Mouse (Mus musculus) MN1 (cell line): ENCODE results near the gene Plekhg1.

ENCODE experiments used
- DNase-seq: peaks from one replicate; pipeline ENCODE4 v3.0.0-alpha.2; 2016; ENCODE audit warnings: low spot score

Plekhg1 gene

DNA sequence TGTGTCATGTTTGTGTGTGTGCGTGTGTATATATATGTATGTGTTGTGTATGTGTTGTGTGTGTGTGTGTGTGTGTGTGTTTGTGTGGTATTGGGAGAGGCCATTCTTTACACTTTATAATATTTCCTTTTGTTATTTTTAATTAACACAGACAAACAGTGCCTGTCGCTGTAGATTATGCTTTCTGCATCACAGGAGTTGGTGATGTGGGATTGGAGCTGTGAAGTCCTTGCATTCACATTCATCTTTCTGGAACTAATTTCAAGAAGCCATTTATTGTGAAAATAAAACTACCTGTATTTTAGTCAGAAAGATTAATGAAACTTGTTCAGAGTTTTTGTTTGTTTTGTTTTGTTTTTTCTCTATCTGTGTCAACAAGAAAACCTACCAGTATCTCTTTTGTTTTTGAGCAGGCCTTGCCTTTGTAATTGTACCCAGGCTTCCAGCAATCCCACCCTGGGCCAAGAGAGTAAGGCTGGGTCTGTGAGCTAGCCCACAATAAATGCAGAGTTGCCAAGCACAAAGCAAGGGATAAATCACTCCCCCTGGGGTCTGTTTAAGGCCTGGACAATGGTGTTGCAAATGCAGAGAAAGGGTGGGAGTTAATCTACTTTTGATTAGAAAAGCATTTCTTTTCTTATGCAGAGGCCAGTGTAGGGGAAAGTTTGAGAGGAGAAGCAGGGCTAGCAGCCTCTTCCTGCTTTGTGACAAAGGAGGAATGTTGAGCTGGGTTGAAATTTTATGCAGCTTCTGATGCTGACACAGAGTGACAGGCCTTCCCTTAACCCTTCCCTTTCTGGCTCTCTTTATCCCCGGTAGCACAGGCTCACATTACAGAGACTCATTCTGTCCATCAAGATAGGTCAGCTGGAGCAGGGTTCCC is 151.5 kb downstream of the Plekhg1 start:
- no peak for DNase-seq

DNA sequence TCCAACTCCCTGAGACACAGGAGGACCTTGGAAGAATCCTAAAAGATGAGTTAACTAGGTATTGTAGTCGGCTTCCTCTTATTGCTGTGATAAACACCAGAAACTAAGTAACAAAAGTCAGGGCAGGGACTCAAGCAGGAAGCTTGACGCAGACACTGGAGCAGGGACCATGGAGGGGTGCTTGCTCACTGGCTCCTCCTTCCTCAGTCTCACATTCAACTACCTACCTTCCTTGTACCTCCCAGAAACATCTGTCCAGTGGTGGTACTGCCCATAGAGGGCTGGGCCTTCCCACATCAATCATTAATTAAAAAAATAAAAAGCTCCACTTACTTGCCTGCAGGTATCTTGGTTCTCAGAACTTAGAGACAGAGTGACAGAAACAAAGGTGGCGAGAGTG is 152.2 kb downstream of the Plekhg1 start:
- DNase-seq: no peak

DNA sequence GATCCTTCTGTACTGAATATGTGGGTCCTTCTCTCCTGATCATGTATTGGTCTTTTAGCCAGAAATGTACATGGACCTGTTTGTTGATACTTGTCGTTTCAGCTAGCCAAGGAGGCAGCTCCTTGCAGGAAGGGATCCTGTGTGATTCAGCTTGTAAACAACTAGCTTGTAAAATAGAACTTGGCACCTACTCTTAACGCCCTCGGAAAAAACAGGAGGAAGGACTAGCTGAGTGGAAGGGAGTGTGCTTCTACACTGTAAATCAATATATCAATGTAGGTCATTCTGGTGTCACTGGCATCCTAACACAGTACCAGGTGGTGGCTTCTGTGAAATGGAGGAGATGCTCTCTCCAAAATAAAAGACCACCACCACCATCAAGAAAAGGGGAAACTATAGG is 157.9 kb downstream of the Plekhg1 start:
- no peak for DNase-seq

GRCm38 (mm10) chr10:3900416-3900956 is 160.3 kb downstream of the Plekhg1 start:
- no peak for DNase-seq

DNA sequence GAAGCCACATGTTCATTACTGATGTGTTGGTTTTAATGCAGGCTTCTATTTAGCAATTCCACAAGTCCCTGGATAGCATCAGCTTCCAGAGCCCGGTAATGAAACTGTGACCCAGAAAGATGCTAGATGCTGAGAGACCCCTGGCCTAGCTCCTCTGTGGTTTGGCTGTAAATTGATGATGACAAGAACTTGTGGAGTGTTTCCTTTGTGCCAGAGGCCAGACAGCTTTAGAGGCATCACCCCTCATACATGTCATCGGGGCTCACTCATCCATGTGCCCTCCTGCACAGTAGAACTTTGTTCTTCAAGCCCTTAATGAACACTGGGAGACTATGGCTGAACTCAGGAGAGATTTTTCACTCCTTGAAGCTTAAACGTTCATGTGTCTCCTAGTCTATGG is 165.6 kb downstream of the Plekhg1 start:
- peak; percentile 31 for DNase-seq

GRCm38 (mm10) chr10:3914104-3914503 is 173.9 kb downstream of the Plekhg1 start:
- no peak for DNase-seq

- DNase-seq: no peak
Observed at GRCm38 (mm10) chr10:3920368-3921152, 180.4 kb downstream of the Plekhg1 start.

GRCm38 (mm10) chr10:3928008-3928545 is 187.9 kb downstream of the Plekhg1 start:
- DNase-seq: no peak

DNA sequence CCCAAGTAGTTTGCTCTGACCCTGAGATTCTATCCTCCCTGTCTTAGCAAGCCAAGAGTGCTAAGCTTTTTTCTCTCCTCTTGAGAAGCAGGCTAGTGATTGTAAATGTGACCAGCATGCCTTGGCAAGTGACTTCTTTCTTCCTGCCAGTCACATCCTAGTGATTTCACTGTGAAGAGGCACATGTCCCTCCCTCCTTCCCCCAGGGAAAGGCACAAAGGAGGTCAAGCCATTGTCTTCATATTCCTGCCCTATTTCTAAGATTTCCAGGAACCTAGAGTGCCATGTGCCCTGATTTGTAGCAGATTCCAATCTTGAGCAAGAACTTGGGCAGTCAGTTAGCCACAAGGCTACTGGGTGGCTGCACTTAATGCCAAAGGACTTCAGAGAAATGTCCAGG is 191.7 kb downstream of the Plekhg1 start:
- no peak for DNase-seq

DNA sequence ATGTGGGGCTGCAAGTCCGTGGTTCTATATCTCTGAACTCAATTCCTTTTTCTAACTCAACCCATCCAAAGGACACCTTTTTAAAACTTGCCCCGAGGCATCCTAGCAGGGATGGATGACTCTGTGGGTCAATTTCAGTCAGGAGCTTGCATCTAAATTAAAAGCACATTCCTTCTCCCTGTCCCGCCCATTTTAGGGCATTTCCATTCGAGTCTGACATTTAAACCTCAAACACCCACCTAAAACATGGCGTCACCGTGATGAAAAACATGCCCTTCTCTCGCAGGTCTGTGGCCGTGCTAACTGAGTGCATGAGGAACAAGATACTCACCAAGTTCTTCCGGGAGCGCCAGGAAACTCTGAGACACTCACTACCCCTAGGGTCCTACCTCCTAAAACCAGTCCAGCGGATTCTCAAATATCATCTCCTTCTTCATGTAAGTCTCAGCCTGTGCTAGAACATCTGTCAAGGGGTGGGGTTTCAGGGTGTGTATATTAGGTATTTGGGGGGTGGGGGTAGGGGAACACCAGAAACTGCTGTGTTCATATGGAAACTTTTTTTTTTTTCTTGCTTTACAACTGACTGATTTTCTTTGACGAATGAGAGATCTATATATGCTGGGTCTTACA is 193.3 kb downstream of the Plekhg1 start:
- DNase-seq: no peak

GRCm38 (mm10) chr10:3936864-3937263 is 196.7 kb downstream of the Plekhg1 start:
- DNase-seq: no peak

- DNase-seq: no peak
Observed at GRCm38 (mm10) chr10:3939895-3940595, 199.9 kb downstream of the Plekhg1 start.

- DNase-seq: no peak
Observed at GRCm38 (mm10) chr10:3940596-3940975, 200.4 kb downstream of the Plekhg1 start.

DNA sequence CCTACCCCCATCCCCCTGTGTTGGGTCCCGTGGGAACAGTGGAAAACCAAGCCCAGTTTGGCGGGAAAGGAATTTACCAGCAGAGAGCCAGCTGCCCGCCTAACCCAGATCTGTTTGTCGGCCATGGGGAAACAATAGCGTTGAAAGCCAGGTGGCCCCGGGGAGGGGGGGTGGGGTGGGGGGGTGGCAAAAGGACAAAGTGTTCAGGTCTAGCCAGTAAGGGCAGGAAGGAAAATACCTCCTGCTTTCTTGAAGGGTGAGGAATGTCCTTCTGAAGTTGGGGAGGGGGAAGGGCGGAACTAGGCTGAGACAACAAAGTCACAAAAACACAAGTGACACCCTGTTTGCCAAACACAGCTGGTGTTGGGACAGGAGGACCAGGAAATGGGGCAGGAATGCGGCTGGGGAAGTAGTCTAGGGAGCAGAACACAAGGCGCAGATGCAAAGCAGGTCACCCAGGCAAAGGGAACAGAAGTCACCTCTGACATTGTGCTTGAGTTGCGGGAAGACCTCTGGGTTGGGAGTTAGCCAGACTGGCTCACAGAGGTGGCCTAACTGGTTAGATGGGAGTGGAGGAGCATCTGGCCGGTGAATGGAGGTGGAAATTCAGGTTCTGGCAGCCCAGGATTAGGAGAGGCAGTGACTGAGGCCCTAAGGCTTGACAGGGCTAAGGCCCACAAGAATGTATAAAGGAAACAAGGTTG is 201.0 kb downstream of the Plekhg1 start:
- DNase-seq: no peak

DNA sequence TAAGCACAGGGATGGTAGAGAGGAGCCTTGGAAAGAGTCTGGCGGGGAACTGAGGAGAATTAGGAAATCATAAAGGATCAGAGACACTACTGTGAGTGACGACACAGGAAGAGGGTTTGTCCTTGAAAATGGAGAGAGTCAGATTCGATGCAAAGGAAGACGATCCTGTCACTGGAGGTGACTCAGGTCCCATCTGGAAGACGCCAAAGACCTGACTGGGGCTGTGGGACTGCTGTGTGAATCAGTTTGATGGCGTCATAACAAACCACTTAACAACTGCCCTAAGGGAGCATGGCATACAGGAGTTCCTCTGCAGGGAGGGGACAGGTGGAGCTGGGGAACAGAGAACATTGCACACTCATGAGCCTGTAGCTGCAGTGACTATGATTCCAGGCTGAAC is 202.1 kb downstream of the Plekhg1 start:
- DNase-seq: no peak

GRCm38 (mm10) chr10:3943492-3944395 is 203.6 kb downstream of the Plekhg1 start:
- peak; percentile 86 for DNase-seq

DNA sequence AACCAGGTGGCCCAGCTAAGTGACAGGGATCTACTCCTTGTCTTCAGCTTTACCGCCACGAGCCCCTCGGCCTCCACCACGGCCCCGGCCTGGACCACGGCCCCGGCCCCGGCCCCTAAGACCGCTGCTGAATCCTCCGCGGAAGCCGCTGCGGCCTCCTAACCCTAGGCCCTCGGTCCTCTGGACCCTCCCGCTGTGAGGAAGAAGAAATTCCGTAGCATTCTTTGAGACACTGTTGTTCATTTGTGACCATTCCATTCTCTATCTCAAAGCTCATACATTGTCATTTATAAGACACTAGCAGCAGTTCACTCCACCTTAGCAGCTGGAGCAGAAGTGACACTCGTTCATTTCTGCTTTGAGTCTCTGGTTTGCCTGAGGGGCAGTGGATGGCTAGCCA is 206.7 kb downstream of the Plekhg1 start:
- DNase-seq: no peak

DNA sequence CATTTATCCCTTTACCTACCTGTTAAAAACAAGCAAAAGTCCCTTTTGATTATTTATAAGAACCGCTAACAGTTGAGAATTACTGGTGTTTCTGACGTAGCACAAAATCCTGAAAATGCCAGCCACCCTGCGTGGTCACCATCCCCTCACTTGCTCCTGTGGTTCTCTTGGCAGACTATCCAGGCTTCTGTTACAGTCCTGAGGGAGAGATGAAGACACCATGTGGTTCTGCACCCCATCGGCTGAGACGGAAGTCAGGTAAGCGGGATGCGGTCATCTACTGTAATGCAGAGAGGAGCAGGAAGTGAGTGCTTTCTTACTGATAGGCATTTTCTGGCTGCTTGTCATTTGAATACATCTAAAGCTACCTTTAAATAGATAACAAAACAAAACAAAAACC is 207.2 kb downstream of the Plekhg1 start:
- no peak for DNase-seq

DNA sequence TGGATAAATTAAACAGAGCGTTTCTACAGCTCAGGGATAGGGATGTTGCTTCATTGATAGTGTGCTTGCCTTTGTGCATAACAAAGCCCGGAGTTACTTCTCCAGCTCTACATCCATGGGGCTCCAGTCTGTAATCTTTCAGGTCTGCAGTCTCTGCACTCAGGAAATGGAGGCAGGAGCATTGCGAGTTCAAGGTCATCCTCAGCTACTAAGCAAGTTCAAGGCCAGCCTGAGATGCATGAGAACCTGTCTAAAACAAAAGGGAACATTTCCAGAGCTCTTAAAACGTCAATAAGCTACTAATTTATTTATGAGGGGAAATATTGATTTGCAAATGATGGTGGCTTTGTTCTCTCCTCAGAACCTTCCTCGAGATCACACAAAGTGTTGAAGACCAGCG is 209.1 kb downstream of the Plekhg1 start:
- no peak for DNase-seq

GRCm38 (mm10) chr10:3956471-3956870 is 216.3 kb downstream of the Plekhg1 start:
- no peak for DNase-seq
